Mouse (Mus musculus) C2C12 (cell line): ENCODE data around the gene Bdkrb2.

ENCODE experiments used
- CTCF ChIP-seq: IDR thresholded peaks from one replicate; pipeline ENCODE4 v1.5.1; 2011; ENCODE audit not compliant: control insufficient read depth, insufficient read depth, insufficient read length
- MYOG ChIP-seq: IDR thresholded peaks from one replicate; pipeline ENCODE4 v1.6.1; 2011; ENCODE audit not compliant: control insufficient read depth, insufficient read length; ENCODE audit errors: extremely low read depth

DNA sequence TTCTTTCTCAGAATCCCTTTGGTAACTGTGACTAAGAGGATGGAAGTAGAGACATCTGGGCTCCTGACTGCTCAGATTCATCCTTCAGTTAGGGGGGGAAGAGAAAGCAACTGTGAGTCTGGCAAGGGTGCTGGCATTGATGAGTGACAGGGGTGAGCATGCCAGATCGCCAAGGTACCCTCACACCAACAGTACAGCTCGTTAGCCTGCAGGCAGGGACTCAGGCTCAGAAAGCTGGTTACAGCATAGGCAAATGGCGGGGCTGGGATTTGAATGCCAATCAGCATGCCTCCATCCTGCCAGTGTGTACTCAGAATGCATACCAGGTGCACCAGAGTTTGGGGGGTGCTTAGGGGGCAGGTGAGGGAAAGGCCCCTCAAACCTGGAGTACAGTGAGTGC is 8.8 kb downstream of the Bdkrb2 start:
- no peak for TF ChIP-seq CTCF
- TF ChIP-seq MYOG: no peak
